Mouse (Mus musculus) liver, adult 2 months (tissue): Measurements from ENCODE around the gene Sh3pxd2b. TPM values are rescaled to one million over a fixed set of nuclear protein-coding genes. Genes with fewer than 3 reads are reported as not detected.

Experiments used
- DNase-seq: peaks from one replicate; pipeline ENCODE4 v3.0.0-alpha.2; 2011; ENCODE audit warnings: low read depth, low spot score; ENCODE audit errors: extremely low read depth
- H3K27ac ChIP-seq: fragments of 200-500 bp; replicated peaks from 2 replicates; pipeline ENCODE4 v1.5.1; 2012; ENCODE audit warnings: low read depth, mild to moderate bottlenecking, control low read depth, inconsistent platforms, low read length; ENCODE audit not compliant: insufficient read depth
- H3K27me3 ChIP-seq: fragments of 200-500 bp; 2 replicates; pipeline ENCODE4 v1.6.1; 2012; ENCODE audit warnings: mild to moderate bottlenecking, moderate library complexity, low read length, inconsistent platforms; ENCODE audit not compliant: control insufficient read depth, insufficient read depth
- H3K36me3 ChIP-seq: fragments of 200-500 bp; 2 replicates; pipeline ENCODE4 v1.6.1; 2012; ENCODE audit warnings: low read length, inconsistent platforms; ENCODE audit not compliant: control insufficient read depth, insufficient read depth
- H3K4me1 ChIP-seq: fragments of 200-500 bp; 2 replicates; pipeline ENCODE4 v1.6.1; 2011; ENCODE audit warnings: low read length; ENCODE audit not compliant: control insufficient read depth, insufficient read depth
- H3K4me3 ChIP-seq: fragments of 200-500 bp; 2 replicates; pipeline ENCODE4 v1.5.1; 2011; ENCODE audit warnings: low read depth, mild to moderate bottlenecking, control low read depth, low read length, moderate library complexity; ENCODE audit not compliant: insufficient read depth
- H3K79me2 ChIP-seq: fragments of 200-500 bp; 2 replicates; pipeline ENCODE4 v1.6.1; 2012; ENCODE audit warnings: inconsistent platforms, mild to moderate bottlenecking, low read length, moderate library complexity; ENCODE audit not compliant: control insufficient read depth, insufficient read depth
- H3K9ac ChIP-seq: fragments of 200-500 bp; 2 replicates; pipeline ENCODE4 v1.6.1; 2012; ENCODE audit warnings: low read depth, mild to moderate bottlenecking, control low read depth, inconsistent platforms, low read length
- CTCF ChIP-seq: fragments of 200-500 bp; IDR thresholded peaks from 2 replicates; pipeline ENCODE4 v1.5.1; 2011; ENCODE audit warnings: low read depth, low read length, control low read depth
- POLR2A ChIP-seq: fragments of 200-500 bp; IDR thresholded peaks from 2 replicates; pipeline ENCODE4 v1.6.1; 2011; ENCODE audit warnings: low read length, control low read depth; ENCODE audit not compliant: insufficient read depth; ENCODE audit errors: extremely low read depth
- WGBS: fragments of 180-500 bp; shearing (Covaris S2); methylation state at CpG from one replicate; pipeline ENCODE4 v1.1.7; 2018; 5-methylcytosine and 5-hydroxymethylcytosine counted together
- polyA plus RNA-seq: library from polyadenylated mRNA; depleted of rRNA; stranded (reverse); fragments of >200 nt; gene quantifications from 2 replicates; pipeline ENCODE4 v1.2.3, GENCODE M21; 2012
- total RNA-seq: library from RNA; depleted of rRNA; stranded (reverse); fragments of >200 nt; gene quantifications from 2 replicates; pipeline ENCODE4 v1.2.3, GENCODE M21; 2014

The Sh3pxd2b gene
- total and polyA plus RNA-seq, 2 experiments, result 0.18 to 0.23 TPM

DNA sequence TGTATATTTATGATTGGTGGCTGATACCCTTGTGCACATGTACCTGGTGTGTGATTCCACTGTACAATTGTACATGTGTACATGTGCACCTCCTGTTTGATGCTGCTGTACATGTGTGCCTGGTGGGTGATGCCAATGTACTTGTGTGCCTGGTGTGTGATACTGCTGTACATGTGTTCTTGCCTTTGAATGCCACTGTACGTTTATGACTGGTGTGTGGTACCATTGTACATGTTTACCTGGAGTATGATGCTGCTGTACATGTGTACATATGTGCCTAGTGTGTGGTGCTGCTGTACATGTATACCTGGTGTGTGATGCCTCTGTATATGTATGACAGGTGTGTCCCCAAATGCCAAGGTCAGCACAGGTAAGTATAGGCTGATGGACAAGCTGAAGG, 46.1 kb upstream of the Sh3pxd2b start:
- Histone ChIP-seq H3K36me3 (no peaks in the 10 kb centered on the region), H3K79me2 (no peaks in the 10 kb centered on the region), H3K9ac (no peak overlapping the region), H3K4me1 (no peaks in the 10 kb centered on the region), H3K27me3 (peaks cover 8% of the 10 kb centered on the region; the same call in 1 of the 2 replicates), H3K27ac (no peak overlapping the region), H3K4me3 (no peak overlapping the region)
- TF ChIP-seq POLR2A (no peak), CTCF (no peak)
- WGBS, result 63% methylated on average over 1 of the region's 1 CpGs
- DNase-seq, result no peak

GRCm38 (mm10) chr11:32302824-32303419, 44.7 kb upstream of the Sh3pxd2b start:
- no peak overlapping the region for H3K27ac ChIP-seq
- WGBS, result 33% methylated on average over 2 of the region's 2 CpGs
- peaks cover 8% of the 10 kb centered on the region; the same call in 1 of the 2 replicates for H3K27me3 ChIP-seq
- no peaks in the 10 kb centered on the region for H3K36me3 ChIP-seq
- no peaks in the 10 kb centered on the region for H3K4me1 ChIP-seq
- no peaks in the 10 kb centered on the region for H3K79me2 ChIP-seq
- TF ChIP-seq POLR2A, result no peak
- TF ChIP-seq CTCF, result no peak
- no peak overlapping the region for H3K4me3 ChIP-seq
- no peak overlapping the region for H3K9ac ChIP-seq
- DNase-seq, result no peak

DNA sequence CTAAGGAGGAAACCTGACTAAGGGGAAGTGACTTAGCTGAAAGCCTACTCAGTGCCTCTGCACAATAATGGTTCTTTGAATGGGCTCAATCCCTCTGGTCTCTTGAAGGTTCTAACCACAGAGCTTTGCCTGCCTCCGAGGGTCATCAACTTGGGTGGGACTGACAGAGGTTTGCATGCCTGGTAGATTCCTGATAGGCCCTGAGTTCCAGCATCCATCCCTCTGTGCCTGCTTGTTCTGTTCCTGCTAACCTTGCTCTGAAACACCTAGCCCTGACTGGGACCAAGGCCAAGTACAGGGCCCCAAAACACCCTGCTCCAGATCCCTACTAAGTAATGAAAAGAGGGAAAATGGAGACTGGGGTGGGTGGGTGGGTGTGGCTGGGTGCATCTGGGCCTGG, 44.2 kb upstream of the Sh3pxd2b start:
- DNase-seq, result no peak
- Histone ChIP-seq H3K27ac (no peak overlapping the region), H3K4me3 (no peak overlapping the region), H3K9ac (no peak overlapping the region), H3K27me3 (peaks cover 8% of the 10 kb centered on the region; the same call in 1 of the 2 replicates), H3K4me1 (no peaks in the 10 kb centered on the region), H3K36me3 (no peaks in the 10 kb centered on the region), H3K79me2 (no peaks in the 10 kb centered on the region)
- 85% methylated on average over 1 of the region's 1 CpGs for WGBS
- TF ChIP-seq POLR2A, result no peak
- no peak for TF ChIP-seq CTCF

- no peak for DNase-seq
- no peaks in the 10 kb centered on the region for H3K4me1 ChIP-seq
- no peak overlapping the region for H3K4me3 ChIP-seq
- TF ChIP-seq CTCF, result no peak
- TF ChIP-seq POLR2A, result no peak
- no peaks in the 10 kb centered on the region for H3K36me3 ChIP-seq
- 92% methylated on average over 1 of the region's 1 CpGs for WGBS
- no peak overlapping the region for H3K27ac ChIP-seq
- no peaks in the 10 kb centered on the region for H3K79me2 ChIP-seq
- H3K27me3 ChIP-seq, result no peaks in the 10 kb centered on the region
- H3K9ac ChIP-seq, result no peak overlapping the region
These were observed 40.6 kb upstream of the Sh3pxd2b start for GRCm38 (mm10) chr11:32307006-32307405.

DNA sequence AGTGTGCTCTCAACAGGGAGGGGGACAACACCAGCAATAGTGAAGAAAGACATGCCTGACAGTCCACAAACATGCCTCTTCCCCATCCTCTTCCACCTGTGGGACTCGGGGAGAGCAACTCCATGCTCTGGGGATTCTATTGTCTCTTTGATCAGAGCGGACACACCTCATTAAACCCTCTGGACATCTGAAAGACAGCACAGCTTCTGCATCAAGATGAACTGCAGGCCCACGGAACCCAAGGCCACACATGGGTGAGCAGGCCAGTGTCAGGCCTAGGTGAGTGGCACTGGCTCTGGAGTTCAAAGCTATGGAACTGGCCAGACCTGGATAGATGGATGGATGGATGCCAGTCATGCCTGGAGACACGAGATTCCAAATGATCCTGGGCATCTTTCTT, 38.2 kb upstream of the Sh3pxd2b start:
- no peaks in the 10 kb centered on the region for H3K27me3 ChIP-seq
- no peaks in the 10 kb centered on the region for H3K36me3 ChIP-seq
- H3K4me3 ChIP-seq, result no peak overlapping the region
- H3K27ac ChIP-seq, result no peak overlapping the region
- 77% methylated on average over 4 of the region's 4 CpGs for WGBS
- DNase-seq, result no peak
- H3K79me2 ChIP-seq, result no peaks in the 10 kb centered on the region
- TF ChIP-seq CTCF, result no peak
- no peak for TF ChIP-seq POLR2A
- H3K9ac ChIP-seq, result no peak overlapping the region
- H3K4me1 ChIP-seq, result no peaks in the 10 kb centered on the region

DNA sequence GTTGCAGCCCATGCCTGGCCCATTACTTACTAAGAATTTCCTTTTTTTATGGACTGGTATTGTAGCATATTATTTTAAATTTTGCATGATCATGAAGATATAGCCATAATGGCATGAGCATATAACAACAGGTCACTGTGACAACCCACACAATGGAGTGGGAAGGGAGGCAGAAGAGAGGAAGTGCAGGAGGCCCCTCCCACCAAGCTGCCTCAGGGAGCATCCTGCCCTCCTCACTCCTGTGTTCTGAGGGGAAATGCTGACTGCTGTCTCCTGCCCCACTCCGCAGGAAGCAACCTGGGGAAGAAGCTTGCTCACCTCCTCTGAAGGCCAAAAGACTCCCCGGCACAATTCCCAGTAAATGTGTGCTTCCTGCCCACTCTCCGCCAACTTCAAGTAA, 37.7 kb upstream of the Sh3pxd2b start:
- 72% methylated on average over 3 of the region's 3 CpGs for WGBS
- H3K9ac ChIP-seq, result no peak overlapping the region
- H3K4me1 ChIP-seq, result no peaks in the 10 kb centered on the region
- no peak for DNase-seq
- H3K4me3 ChIP-seq, result no peak overlapping the region
- no peak for TF ChIP-seq CTCF
- TF ChIP-seq POLR2A, result no peak
- no peaks in the 10 kb centered on the region for H3K27me3 ChIP-seq
- H3K27ac ChIP-seq, result no peak overlapping the region
- no peaks in the 10 kb centered on the region for H3K36me3 ChIP-seq
- H3K79me2 ChIP-seq, result no peaks in the 10 kb centered on the region
